Mouse (Mus musculus) E14TG2a.4 (cell line): ENCODE results near the gene Mr1.

Experiments used
- H3K27me3 ChIP-seq: 2 replicates; pipeline ENCODE4 v1.6.1; 2014; ENCODE audit warnings: low read length, control low read depth; ENCODE audit not compliant: insufficient read depth
- H3K36me3 ChIP-seq: 2 replicates; pipeline ENCODE4 v1.6.1; 2014; ENCODE audit warnings: low read length, control low read depth; ENCODE audit not compliant: insufficient read depth
- H3K4me1 ChIP-seq: replicated peaks from 2 replicates; pipeline ENCODE4 v1.6.1; 2014; ENCODE audit warnings: low read depth, low read length, control low read depth
- H3K4me3 ChIP-seq: replicated peaks from 2 replicates; pipeline ENCODE4 v1.5.1; 2014; ENCODE audit warnings: mild to moderate bottlenecking, low read length
- H3K9me3 ChIP-seq: 2 replicates; pipeline ENCODE4 v1.6.1; 2014; ENCODE audit warnings: low read length, control low read depth
- CTCF ChIP-seq: conservative IDR thresholded peaks from 2 replicates; pipeline ENCODE4 v1.5.1; 2014; ENCODE audit warnings: low read length
- NANOG ChIP-seq: IDR thresholded peaks from 2 replicates; pipeline ENCODE4 v1.6.1; 2014; ENCODE audit warnings: borderline replicate concordance, low read length, mixed read lengths
- POU5F1 ChIP-seq: IDR thresholded peaks from 2 replicates; pipeline ENCODE4 v1.6.1; 2014; ENCODE audit warnings: low read length, borderline replicate concordance

Mr1 gene

DNA sequence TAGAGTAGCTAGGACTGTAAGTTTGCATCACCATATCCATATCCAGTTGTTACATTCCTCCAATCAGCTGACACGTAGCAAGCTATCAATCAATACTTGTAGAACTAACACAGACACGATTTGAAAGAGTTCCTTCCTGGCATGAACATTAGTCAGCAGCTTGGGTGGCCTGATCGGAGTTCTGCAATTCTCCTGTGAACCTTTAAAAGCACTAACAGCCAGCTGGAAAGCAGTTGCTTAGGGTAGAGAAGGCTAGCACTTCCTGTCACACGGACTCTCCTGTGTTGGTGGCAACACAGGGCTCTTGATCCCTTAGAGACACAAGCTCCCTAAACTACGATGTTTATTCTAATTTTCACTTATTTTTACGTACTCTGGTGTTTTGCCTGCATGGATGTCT, 994 bp downstream of the Mr1 start:
- no peak for TF ChIP-seq CTCF
- TF ChIP-seq NANOG: no peak
- no peak for TF ChIP-seq POU5F1
- Histone ChIP-seq H3K36me3 (no peaks in the 10 kb centered on the region), H3K27me3 (peaks cover 3% of the 10 kb centered on the region; the same call in 1 of the 2 replicates), H3K4me3 (no peak overlapping the region), H3K9me3 (no peaks in the 10 kb centered on the region), H3K4me1 (peaks cover 6% of the 10 kb centered on the region; the same call in 1 of the 2 replicates)

DNA sequence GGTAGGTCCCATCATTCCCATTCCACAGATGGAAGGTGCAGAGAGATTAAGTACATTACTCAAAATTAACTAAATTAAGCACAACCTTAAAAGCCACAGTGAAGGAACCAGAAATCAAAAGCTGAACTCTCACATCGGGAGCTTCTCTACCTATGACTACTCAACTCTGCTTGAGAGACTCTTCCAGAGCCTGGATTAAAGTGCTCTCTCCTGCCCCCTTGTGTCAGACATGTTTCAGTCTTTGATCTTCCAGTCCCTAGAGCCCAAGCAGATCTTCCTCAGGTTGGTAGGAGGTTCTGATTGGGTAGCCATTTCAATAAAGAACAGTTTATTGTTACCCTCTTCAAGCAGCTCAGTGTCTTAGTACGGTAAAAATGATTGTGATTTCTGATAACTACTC, 6.5 kb downstream of the Mr1 start:
- TF ChIP-seq POU5F1 (no peak), NANOG (no peak), CTCF (peak; percentile 41)
- Histone ChIP-seq H3K9me3 (no peaks in the 10 kb centered on the region), H3K27me3 (peaks cover 16% of the 10 kb centered on the region), H3K4me1 (no peaks in the 10 kb centered on the region), H3K4me3 (no peak overlapping the region), H3K36me3 (no peaks in the 10 kb centered on the region)

DNA sequence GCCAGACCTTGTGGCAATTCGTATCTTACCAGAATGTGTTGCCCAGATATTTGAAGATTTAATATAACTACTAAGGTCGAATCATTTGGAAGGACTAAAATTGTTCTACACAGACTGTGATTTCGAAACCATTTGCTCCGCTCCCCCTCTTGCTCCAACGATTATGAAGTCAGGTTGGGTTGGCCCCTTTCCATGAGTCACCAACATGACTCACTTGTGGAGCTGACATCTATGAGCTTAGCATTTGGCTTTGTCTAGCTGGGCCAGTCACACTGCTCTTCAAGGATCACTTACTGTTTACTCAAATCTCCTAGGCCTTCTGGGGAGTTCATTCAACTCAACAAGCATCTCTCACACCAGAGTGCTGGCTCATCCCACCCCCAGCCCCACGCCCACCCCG, 7.8 kb downstream of the Mr1 start:
- Histone ChIP-seq H3K4me1 (no peaks in the 10 kb centered on the region), H3K9me3 (no peaks in the 10 kb centered on the region), H3K36me3 (no peaks in the 10 kb centered on the region), H3K4me3 (no peak overlapping the region), H3K27me3 (peaks cover 17% of the 10 kb centered on the region; the same call in 1 of the 2 replicates)
- TF ChIP-seq CTCF (no peak), NANOG (no peak)

DNA sequence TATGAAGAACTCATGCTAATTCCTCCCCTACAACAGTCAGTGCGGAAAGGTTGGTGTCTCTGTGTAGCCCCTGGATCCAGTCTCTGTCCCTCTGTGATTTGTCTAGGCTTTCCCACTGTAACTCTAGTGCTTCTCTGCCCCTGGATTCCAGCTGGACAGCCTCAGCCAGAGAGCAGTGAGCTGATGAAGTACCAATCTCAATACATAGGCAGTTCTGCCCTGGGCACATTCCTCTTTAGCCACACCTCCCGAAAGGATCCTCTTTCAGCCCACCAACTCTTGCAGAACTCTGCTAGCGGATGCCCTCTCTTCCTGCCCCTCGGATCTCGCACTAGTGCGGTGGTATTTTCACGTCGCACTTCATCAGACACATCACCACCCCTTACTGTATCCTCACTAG, 11.7 kb downstream of the Mr1 start:
- Histone ChIP-seq H3K4me1 (no peaks in the 10 kb centered on the region), H3K9me3 (no peaks in the 10 kb centered on the region; the same call in 1 of the 2 replicates), H3K36me3 (no peaks in the 10 kb centered on the region), H3K27me3 (peaks cover 21% of the 10 kb centered on the region), H3K4me3 (no peak overlapping the region)
- TF ChIP-seq NANOG: no peak
- no peak for TF ChIP-seq POU5F1
- TF ChIP-seq CTCF: no peak; the same call in 1 of the 2 replicates

DNA sequence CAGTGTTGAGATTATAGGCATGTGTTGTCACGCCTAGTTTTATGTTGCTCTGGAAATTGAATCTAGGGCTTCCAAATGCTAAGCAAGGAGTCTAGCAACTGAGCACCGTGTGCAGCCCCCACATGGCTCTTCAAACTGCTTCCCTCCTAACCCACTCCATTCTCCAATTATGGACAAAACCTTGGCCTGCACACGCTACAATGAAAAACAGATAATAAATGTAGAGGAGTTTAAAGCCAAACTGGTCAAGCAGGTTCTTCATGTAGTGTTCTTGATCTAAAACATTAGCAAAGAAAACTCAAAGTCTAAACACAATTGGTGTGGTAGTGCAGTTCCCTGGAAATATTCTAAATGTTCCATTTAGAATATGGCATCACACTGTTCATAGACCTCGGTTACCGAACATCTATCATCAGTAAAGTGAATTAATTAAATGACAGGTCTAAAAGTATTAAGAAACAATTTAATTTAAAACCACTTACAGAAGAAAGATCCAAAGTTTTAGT, 19.1 kb downstream of the Mr1 start:
- no peaks in the 10 kb centered on the region for H3K36me3 ChIP-seq
- TF ChIP-seq NANOG (no peak), CTCF (no peak), POU5F1 (no peak)
- H3K4me3 ChIP-seq: no peak overlapping the region
- H3K4me1 ChIP-seq: no peaks in the 10 kb centered on the region
- H3K27me3 ChIP-seq: peaks cover 7% of the 10 kb centered on the region
- H3K9me3 ChIP-seq: no peaks in the 10 kb centered on the region; the same call in 1 of the 2 replicates

DNA sequence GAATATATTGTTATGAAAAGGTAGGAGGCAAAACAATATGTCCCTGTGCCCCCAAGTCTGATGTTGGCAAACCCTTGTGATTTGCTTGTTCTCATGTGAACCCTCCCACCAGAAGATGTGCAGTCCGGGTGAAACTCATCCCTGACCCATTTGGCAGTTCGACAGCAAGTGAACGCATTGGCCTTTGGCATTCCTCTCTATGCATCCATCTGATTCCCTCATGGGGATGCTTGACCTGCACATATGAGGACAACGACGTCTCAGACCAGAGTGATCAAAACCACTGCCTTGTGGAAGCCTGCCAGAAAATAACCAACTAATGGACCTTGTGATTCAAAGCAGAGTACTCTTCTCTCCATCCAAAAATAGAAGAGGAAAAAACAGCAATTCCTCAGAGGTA, 19.9 kb downstream of the Mr1 start:
- Histone ChIP-seq H3K27me3 (peaks cover 10% of the 10 kb centered on the region; the same call in 1 of the 2 replicates), H3K4me3 (no peak overlapping the region), H3K9me3 (no peaks in the 10 kb centered on the region; the same call in 1 of the 2 replicates), H3K36me3 (no peaks in the 10 kb centered on the region), H3K4me1 (no peaks in the 10 kb centered on the region)
- TF ChIP-seq POU5F1 (no peak), NANOG (no peak), CTCF (no peak)

DNA sequence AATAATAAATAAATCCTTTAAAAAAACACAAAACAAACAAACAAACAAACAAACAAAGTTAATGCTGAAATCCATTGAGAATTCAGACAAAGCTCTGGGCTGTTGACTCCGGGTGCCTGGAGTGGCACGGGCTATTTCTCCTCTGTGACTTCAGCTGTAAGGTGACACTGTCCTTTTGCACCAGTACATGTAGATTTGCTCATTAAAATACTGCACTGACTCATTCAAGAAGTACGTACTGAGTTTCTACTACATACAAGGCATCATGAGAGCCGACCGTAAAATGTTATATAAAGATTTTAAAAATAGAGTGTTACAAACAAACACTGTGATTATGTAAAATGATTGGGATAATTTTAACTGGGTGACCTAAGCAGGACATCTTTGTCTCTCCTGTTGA, 22.2 kb downstream of the Mr1 start:
- Histone ChIP-seq H3K9me3 (no peaks in the 10 kb centered on the region), H3K27me3 (peaks cover 10% of the 10 kb centered on the region; the same call in 1 of the 2 replicates), H3K36me3 (no peaks in the 10 kb centered on the region), H3K4me1 (no peaks in the 10 kb centered on the region), H3K4me3 (no peak overlapping the region)
- TF ChIP-seq CTCF (no peak), NANOG (no peak), POU5F1 (no peak)

DNA sequence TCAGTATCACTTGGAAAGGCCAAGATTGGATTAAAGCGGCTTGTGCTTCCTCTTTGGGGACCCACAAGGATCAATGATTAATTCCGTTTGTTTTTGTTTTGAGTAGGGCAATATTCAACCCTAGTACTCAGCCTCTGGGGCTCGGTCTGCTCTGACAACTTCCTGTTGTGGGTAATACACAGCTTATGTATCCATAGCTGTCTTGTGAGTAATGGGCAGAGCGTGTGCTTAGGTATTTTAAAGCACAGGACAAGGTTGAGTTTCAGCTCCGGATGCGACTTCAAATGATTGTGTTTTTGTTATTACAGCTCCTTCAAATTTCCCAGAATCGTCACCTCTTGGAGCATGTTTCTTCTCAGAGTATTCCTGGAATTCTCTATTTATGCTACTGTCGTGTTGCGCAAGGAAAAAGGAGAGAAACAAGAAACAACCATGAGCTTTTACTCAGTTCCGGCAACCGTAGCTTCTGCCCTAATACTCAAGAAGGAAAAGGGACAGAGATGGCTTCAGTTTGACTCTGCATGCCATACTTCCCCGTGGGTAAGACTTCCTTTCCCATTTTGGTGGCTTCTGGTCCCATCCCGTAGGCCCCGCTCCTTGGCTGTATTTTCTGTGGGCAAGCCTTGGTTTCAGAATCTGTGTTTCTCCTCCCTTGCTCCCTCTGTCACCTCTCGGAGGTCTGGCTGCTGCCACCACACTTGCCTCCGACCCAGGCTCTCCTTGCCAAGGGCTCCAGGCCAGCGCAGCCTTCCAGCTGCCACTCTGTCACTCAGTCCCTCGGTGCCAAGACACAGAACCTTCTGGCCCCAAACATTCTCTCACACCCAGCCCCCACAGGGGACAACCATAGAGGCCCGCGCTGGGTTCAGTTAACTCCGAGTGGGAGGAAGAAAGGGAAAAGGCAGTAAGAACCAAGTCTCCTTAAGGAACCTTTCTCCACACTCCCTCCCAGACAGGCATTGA, 24.4 kb downstream of the Mr1 start:
- H3K9me3 ChIP-seq: peaks cover 4% of the 10 kb centered on the region; the same call in 1 of the 2 replicates
- no peak overlapping the region for H3K4me3 ChIP-seq
- no peaks in the 10 kb centered on the region for H3K4me1 ChIP-seq
- peaks cover 10% of the 10 kb centered on the region; the same call in 1 of the 2 replicates for H3K27me3 ChIP-seq
- H3K36me3 ChIP-seq: no peaks in the 10 kb centered on the region
- TF ChIP-seq POU5F1: no peak
